Mouse (Mus musculus) embryo, embryonic 9.5 days (tissue): ENCODE measurements around the gene Ccdc28b.

ENCODE experiments used
- DNase-seq: peaks from one replicate; pipeline ENCODE4 v3.0.0-alpha.2; 2017; ENCODE audit errors: extremely low spot score

The Ccdc28b gene

DNA sequence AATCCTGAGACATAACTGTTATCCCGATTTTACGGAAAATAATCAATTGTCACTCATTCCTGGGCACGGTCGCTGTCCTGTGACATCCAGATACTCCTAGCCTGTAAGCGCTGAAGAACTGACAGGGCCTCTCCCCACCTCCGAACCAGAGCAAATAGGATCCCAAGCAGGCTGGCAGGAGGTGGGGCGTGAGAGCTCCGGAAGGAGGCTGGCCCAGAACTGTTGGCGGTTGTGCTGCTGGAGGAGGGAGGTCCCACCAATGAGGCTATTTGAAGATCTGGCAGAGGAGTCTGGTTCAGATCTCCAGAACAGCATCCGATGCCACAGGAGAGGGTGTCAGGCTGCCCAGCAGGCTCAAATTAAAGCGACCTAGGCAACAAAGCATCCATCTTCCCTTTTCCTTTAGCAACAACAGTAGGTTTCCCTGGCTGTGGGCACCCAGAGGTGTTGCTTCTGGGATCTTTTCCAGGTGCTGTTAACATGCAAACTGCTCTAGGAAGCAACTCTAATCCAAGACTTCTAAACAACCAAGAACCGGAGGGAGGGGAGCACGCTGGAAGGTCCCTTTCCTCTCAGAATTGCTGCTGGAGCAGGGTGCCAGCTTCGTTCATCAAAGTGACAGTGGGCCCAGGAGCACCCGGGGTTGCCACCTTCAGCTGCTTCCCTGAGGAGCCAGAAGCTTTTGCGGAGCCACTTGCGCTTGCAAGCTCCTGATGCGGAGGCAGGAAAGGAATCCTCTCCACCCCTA is 708 bp upstream of the Ccdc28b start:
- peak; percentile 85 for DNase-seq

GRCm38 (mm10) chr4:129622803-129623535 is 778 bp downstream of the Ccdc28b start:
- no peak for DNase-seq

DNA sequence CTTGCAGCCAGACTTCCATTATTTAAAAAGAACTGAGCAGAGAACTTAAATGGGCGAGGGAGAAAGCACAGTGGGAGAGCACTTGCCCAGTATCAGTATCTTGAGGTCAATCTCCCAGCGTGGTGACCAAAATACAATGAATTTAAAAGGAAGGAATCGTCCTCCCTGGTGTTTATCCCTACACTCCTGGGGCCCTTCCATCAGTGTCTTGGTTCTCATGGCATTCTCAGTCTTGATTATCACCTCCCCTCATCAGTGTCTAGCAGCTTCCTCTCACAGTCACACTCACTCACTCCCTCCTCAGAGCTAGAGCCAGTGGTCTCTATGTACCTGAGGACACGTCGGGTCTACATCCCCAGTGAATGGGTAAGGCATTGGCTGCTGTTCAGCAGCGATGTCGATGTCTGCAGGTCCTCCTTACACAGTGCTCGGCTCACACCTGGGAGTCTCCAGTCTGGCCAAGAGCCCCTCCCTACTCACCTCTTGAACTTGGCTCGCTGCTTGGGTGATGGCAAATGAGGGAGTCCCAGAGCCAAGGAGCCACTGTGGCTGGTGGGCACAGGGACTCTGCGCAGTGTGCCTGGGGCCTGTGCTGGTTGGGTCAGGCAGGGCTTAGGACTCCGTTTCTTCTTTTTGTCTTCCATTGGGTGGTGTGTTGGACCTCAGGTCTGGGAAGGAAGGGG is 1.5 kb downstream of the Ccdc28b start:
- DNase-seq, result no peak

DNA sequence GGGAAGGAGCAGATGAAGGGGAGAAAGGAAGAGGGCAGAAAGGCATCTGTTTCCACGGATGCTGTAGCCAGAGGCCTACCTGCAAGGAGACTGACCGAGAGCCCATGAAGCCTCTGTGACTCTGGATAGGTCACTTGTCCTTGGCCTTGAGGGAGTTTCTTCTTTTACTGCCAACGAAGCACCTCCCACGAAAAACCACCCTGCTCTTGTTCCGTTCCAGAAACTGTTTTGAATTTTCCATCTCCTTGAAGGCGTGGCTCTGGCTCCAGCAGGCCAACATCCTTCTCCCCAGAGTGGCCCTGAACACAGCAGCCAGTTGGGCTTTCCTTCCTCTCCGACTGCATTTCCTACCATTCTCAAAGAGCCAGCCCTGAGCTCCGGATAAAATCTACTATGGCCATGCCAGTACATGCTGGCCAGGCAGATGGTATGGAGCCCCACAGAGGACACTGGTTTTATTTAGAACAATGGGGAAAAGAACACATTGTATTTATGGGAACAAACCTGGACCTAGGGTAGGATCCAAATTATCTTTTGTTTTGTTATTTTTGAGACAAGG is 2.4 kb downstream of the Ccdc28b start:
- DNase-seq, result no peak

- DNase-seq, result no peak
Observed at GRCm38 (mm10) chr4:129620419-129621282, 3.1 kb downstream of the Ccdc28b start.

DNA sequence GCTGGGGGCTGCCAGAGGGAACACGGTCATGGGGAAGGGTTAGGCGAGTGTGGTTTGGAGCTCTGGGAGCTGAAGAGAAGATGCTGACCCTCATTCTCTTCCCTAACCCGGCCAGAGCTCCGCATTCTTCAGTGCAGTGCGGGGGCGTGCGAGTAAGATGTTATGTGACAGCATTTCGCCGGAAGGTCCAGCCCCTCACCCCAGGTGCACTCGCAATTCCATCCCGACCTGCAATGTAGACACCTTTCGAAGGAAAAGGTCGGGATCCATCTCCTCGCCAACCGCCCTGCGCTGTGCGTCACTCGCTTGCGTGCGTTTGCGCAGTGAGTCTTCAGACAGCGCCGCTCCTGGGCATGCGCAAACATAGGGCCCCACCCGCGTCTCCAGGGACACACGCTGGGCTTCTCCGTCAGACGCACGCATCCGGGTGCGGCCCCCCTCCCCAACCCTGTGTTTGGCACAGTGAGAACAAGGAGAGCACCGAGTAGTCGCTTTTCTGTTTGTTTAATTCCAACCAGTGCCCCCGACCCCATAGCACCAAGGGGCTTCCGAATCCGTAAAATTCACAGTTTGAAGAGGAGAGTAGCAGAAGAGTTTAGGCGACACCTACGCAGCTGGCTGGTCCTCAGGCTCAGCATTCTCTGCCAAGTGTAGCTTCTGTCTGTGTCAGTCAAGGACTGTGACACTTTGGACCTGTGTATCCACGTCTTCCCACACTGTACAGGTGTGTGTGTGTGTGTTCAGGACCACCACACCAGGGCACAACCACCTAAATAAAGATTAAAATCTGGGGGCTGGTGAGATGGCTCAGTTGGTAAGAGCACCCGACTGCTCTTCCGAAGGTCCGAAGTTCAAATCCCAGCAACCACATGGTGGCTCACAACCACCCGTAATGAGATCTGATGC is 4.7 kb downstream of the Ccdc28b start, which contains the start of gene Iqcc:
TSS of gene Iqcc (minus strand) at position 314 of the 906 bp plus-strand sequence.
- peak; percentile 90 for DNase-seq

DNA sequence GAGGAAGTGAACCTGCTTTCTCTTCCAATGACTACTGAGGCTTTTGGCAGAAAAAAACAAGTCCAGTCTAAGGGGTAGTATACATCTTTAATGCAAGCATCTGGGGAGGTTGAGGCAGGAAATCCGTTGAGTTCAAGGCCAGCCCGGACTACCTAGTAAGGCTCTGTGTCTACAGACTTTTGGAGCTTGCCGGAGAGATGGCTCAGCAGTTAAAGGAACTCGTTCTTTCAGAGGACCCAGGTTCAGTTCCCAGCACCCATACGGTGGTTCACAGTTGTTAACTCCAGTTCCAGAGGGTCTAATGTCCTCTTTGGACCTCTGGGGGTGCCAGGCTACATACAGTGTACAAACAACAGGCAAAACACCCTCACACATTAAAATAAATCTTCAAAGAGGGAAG is 5.7 kb downstream of the Ccdc28b start:
- DNase-seq, result no peak

GRCm38 (mm10) chr4:129617121-129617641 is 6.6 kb downstream of the Ccdc28b start:
- DNase-seq, result no peak

DNA sequence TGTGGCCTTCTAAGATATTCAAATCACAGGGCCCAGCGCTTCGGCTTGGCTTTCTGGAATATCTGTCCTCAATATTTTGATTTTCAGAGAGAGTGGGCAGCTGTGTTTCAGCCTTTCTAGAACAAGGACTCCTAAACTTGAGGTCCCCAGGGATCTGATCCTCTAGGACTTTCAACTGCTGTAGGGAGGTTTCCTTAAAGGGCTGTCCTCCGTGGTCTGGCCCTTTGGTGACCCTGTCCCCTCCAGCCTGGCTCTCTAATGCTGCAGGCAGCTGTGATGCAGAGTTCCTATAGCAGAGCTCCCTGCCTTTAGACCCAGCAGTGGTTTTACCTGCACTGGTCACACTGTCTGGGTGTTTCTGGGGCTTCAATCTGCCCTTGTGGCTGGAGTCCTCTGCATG is 7.1 kb downstream of the Ccdc28b start:
- no peak for DNase-seq

GRCm38 (mm10) chr4:129615801-129616290 is 7.9 kb downstream of the Ccdc28b start:
- DNase-seq, result no peak

- no peak for DNase-seq
Observed at GRCm38 (mm10) chr4:129614093-129614492, 9.7 kb downstream of the Ccdc28b start, which contains the start of gene Dcdc2b. Gene Dcdc2b (minus strand): TSS chr4:129614257.

DNA sequence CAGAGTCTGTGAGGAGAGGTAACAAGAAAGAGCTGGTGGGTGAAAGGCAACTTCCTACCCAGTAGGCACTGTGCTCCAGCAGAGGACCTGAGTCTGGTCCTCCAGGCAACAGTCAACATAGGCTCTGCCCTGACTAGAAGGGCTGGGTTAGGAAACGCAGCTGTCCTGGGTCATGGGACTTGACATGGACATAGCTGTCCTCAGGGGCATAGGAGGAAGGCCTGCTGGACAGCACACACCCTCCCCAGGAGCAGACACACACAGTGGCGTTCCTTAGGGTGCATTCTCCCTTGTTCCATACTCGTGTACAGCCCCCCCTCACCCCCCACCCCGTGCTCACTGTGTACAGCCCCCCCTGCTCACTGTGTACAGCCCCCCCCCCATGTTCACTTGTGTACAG is 13.3 kb downstream of the Ccdc28b start:
- no peak for DNase-seq

DNA sequence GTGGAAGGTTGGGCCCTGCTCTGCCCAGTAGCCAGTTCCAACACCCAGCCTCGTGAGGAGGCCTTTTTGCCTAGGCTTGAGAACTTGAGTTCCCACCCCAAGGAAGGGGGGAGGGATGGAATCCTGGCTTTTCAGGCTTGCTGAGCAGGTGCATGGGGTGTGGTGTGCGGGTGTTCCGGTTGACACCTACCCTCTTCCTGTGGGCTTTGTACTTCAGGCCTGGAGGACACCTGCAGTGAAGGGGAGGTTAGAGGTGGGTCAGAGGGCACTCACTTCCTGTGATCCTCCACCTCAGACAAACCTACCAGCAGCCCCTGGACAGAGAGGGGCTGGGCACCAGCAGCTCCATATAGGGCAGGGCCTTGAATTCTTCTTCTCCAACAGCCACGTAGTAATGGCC is 13.7 kb downstream of the Ccdc28b start:
- DNase-seq, result no peak

DNA sequence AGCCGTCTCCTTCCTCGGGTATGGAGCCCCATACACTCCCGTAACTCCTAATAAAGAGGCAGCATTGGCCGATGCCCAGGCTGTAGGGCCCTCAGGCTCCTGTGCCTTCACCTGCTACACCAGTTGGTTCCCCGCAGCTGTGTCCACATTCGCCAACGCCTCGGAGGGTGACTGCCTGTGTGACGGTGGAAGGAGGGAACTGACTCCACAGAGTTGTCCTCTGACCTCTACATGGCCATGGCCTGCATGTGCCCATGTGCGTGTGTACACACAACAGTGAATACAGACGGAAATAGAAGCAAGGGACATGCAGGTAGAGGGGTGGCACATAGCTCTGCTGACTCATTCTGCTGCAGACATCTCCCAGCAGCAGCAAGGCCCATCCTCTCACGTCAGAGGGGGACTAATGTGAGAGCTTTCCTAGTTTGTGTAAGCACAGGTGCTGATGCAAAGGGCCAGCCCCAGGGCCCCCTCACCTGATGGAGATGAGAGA is 14.6 kb downstream of the Ccdc28b start:
- no peak for DNase-seq

DNA sequence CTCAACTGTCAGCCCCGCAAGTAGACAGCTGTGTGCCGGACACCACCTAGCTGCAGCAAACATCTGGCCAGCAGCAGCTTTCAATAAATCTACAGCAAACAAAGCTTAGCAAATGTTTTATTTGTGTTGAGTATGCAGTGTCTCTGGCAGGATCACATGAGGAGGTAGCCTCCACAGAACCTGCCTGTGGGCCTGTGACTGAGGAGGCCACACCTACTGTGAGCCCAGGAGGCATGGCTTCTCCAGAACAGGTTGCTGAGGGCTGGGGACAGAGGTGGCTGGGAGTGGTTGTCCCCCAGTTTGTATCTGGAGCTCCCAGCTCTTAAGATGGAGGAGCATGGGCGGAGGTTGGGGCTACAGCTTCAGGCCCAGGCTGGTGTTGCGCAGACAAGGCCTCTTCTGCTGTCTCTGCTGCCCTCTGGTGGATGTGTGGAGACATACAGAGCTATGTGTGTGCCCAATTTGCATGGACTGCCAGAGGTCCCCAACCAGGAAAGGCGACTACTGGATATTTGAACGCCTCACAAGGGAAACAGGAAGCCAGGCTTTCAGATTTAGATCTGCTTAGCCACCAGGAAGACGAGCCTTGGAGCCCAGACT is 15.2 kb downstream of the Ccdc28b start:
- DNase-seq, result peak; percentile 82

DNA sequence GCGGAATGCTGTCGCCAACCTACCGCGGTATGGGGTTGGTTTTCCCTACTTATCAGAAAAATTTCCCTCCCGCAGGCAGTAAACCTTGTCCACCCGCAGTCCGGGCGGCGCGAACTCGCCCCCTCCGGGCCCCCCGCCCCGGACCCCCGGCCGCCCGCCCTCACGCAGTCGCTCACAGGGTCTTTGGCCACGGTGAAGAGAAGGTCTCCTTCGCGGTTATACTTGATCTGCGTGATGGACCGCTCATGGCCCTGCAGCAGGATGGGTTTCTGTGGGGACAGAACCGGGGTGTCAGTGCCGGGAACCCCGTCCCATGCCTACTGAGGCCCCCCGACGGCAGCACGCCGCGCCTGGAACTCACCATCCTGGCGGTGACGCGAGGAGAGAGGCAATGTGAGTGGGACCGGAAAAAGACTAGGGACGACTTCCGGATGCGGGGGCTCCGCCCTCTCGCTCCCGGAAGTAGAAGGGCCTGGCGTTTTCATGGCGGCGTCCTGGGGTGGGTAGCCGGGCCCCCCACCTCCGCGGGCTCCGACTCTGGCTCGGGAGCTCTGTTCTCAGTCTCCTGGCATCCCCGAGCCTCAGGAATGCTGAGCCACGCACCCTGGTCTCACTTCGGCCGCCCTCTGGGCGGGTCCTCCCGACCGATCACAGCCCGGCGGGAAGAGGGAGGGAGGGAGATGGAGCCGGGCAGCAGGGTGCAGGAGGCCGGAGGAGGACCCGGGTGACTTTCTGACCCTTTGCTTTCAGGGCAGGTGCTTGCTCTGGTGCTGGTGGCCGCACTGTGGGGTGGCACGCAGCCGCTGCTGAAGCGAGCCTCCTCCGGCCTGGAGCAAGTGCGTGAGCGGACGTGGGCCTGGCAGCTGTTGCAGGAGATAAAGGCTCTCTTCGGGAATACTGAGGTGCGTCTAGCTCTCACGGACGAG is 23.3 kb downstream of the Ccdc28b start, which contains the start of the genes Eif3i and Tmem234:
TSS of gene Eif3i (minus strand) at position 416 of the 926 bp plus-strand sequence.
TSS of gene Tmem234 (plus strand) at position 436 of the 926 bp plus-strand sequence.
- peak; percentile 84 for DNase-seq

GRCm38 (mm10) chr4:129588865-129589264 is 34.9 kb downstream of the Ccdc28b start:
- no peak for DNase-seq

- no peak for DNase-seq
Observed at GRCm38 (mm10) chr4:129586943-129587342, 36.8 kb downstream of the Ccdc28b start.
